In genomic region chr2:127272049-127272448, GRCm38 (mm10) we compare ENCODE assay signal across 7 mouse cellular contexts. TPM values are rescaled to one million over a fixed set of nuclear protein-coding genes. Genes with fewer than 3 reads are reported as not detected.
DNase-seq lines count a peak whose midpoint lies in the region; ATAC-seq and TF ChIP-seq lines count a peak whose summit lies in the region.
"Not testable (repeated sequence)": the region's sequence is repeated elsewhere in the genome, so short reads cannot be mapped to it uniquely, and the experiment has no call there.

No protein-coding gene starts in this region.

- H3K27me3 ChIP-seq in heart, postnatal 0 days (ENCODE audit: control insufficient read depth, insufficient read depth, low read length); hindbrain, postnatal 0 days (ENCODE audit: insufficient read depth, low read length); kidney, embryonic 16.5 days (ENCODE audit: insufficient read depth, low read length); liver, embryonic 14.5 days (ENCODE audit: control insufficient read depth, insufficient read depth, low read length); midbrain, embryonic 10.5 days (ENCODE audit: low read depth, poor library complexity, severe bottlenecking); neural tube, embryonic 15.5 days (replicated peaks): not testable (repeated sequence)

- H3K4me2 ChIP-seq in heart, postnatal 0 days (ENCODE audit: low read depth, low read length): peak overlapping the region; percentile 93
- H3K4me2 ChIP-seq in hindbrain, postnatal 0 days (ENCODE audit: low read depth, low read length): peak overlapping the region; percentile 91; the same call in 1 of the 2 replicates
- peak overlapping the region; percentile 79 for H3K4me2 ChIP-seq in kidney, embryonic 16.5 days (replicated peaks; ENCODE audit: low read depth, low read length)
- peak overlapping the region; percentile 81 for H3K4me2 ChIP-seq in liver, embryonic 14.5 days (ENCODE audit: low read depth)
- peak overlapping the region; percentile 85 for H3K4me2 ChIP-seq in neural tube, embryonic 15.5 days

- H3K9ac ChIP-seq in heart, postnatal 0 days (replicated peaks; ENCODE audit: low read depth, low read length); hindbrain, postnatal 0 days (replicated peaks; ENCODE audit: low read length); kidney, embryonic 16.5 days (replicated peaks; ENCODE audit: low read length); neural tube, embryonic 15.5 days (replicated peaks): not testable (repeated sequence)
- peak overlapping the region; percentile 82; the same call in 1 of the 2 replicates for H3K9ac ChIP-seq in liver, embryonic 14.5 days (replicated peaks)

- TF ChIP-seq EP300 in heart, postnatal 0 days (IDR thresholded peaks at IDR 0.05; ENCODE audit: low read depth); liver, embryonic 14.5 days (IDR thresholded peaks at IDR 0.05; ENCODE audit: low read depth): not testable (repeated sequence)

- peaks cover 30% of the 10 kb centered on the region for H3K4me1 ChIP-seq in heart, postnatal 0 days (ENCODE audit: control insufficient read depth, insufficient read depth)
- H3K4me1 ChIP-seq in hindbrain, postnatal 0 days (ENCODE audit: insufficient read depth, low read length); kidney, embryonic 16.5 days (ENCODE audit: insufficient read depth, low read length): not testable (repeated sequence)
- H3K4me1 ChIP-seq in liver, embryonic 14.5 days (replicated peaks; ENCODE audit: control insufficient read depth in 2 of 2, insufficient read depth in 2 of 2, low read length in 1 of 2): peaks cover 11 to 12% of the 10 kb centered on the region in 2 experiments
- peaks cover 21% of the 10 kb centered on the region for H3K4me1 ChIP-seq in midbrain, embryonic 10.5 days
- H3K4me1 ChIP-seq in neural tube, embryonic 15.5 days: peaks cover 40% of the 10 kb centered on the region

- intact Hi-C loops in gastrocnemius, adult 2 months (cut with DNase I): not testable (repeated sequence)

- not testable (repeated sequence) for H3K9me3 ChIP-seq in heart, postnatal 0 days (replicated peaks; ENCODE audit: control insufficient read depth, low read length); hindbrain, postnatal 0 days (ENCODE audit: low read length); kidney, embryonic 16.5 days (ENCODE audit: low read length); liver, embryonic 14.5 days (ENCODE audit: control insufficient read depth, low read length); midbrain, embryonic 10.5 days (replicated peaks); neural tube, embryonic 15.5 days (replicated peaks)

- not testable (repeated sequence) for TF ChIP-seq CTCF in gastrocnemius, adult 2 months (IDR thresholded peaks at IDR 0.05); heart, postnatal 0 days (IDR thresholded peaks at IDR 0.05; ENCODE audit: low read depth); hindbrain, postnatal 0 days (IDR thresholded peaks at IDR 0.05; ENCODE audit: low read depth); liver, embryonic 14.5 days (IDR thresholded peaks at IDR 0.05; ENCODE audit: low read depth)

- 86% methylated on average over 4 of the region's 4 CpGs for WGBS in heart, postnatal 0 days
- WGBS in hindbrain, postnatal 0 days: 88% methylated on average over 4 of the region's 4 CpGs
- WGBS in kidney, embryonic 16.5 days: 86% methylated on average over 4 of the region's 4 CpGs
- 68% methylated on average over 4 of the region's 4 CpGs for WGBS in liver, embryonic 14.5 days (ENCODE audit: insufficient replicate concordance)
- 89% methylated on average over 4 of the region's 4 CpGs for WGBS in midbrain, embryonic 10.5 days
- 94% methylated on average over 4 of the region's 4 CpGs for WGBS in neural tube, embryonic 15.5 days

- ATAC-seq in heart, postnatal 0 days (ENCODE audit: insufficient read depth, low read depth); hindbrain, postnatal 0 days; kidney, embryonic 16.5 days (ENCODE audit: low FRiP score, low TSS enrichment); liver, embryonic 14.5 days (ENCODE audit: insufficient read depth); neural tube, embryonic 15.5 days (ENCODE audit: low FRiP score): not testable (repeated sequence)

- H3K4me3 ChIP-seq in gastrocnemius, adult 2 months: peak overlapping the region; percentile 100
- not testable (repeated sequence) for H3K4me3 ChIP-seq in heart, postnatal 0 days (ENCODE audit: low read depth, low read length); hindbrain, postnatal 0 days (ENCODE audit: low read length); kidney, embryonic 16.5 days (ENCODE audit: low read length); neural tube, embryonic 15.5 days (replicated peaks)
- peak overlapping the region in 1 of 2 experiments; percentile 82; a peak in 2 of 4 replicates for H3K4me3 ChIP-seq in liver, embryonic 14.5 days (ENCODE audit: insufficient read depth in 1 of 2, low read depth in 2 of 2, low read length in 2 of 2)
- H3K4me3 ChIP-seq in midbrain, embryonic 10.5 days: peak overlapping the region; percentile 97; the same call in 1 of the 2 replicates

- H3K27ac ChIP-seq in gastrocnemius, adult 2 months: peak overlapping the region; percentile 99
- H3K27ac ChIP-seq in heart, postnatal 0 days (ENCODE audit: low read depth); hindbrain, postnatal 0 days; kidney, embryonic 16.5 days (ENCODE audit: low read length); liver, embryonic 14.5 days; midbrain, embryonic 10.5 days (replicated peaks); neural tube, embryonic 15.5 days (replicated peaks): not testable (repeated sequence)

- not testable (repeated sequence) for DNase-seq in gastrocnemius, adult 2 months; heart, postnatal 0 days (ENCODE audit: low spot score); hindbrain, postnatal 0 days (ENCODE audit: low spot score); liver, embryonic 14.5 days (ENCODE audit: low read depth in 3 of 3, low spot score in 3 of 3); midbrain, embryonic 10.5 days (ENCODE audit: low spot score)

- H3K36me3 ChIP-seq in heart, postnatal 0 days (replicated peaks; ENCODE audit: control insufficient read depth, insufficient read depth, low read length); hindbrain, postnatal 0 days (ENCODE audit: insufficient read depth, low read length); kidney, embryonic 16.5 days (ENCODE audit: insufficient read depth, low read length); liver, embryonic 14.5 days (replicated peaks; ENCODE audit: control insufficient read depth, insufficient read depth, low read depth); midbrain, embryonic 10.5 days; neural tube, embryonic 15.5 days: not testable (repeated sequence)

RNA-seq across cellular contexts. Expression of gene Stard7, which starts 2.0 kb away (rescaled TPM):
- total RNA-seq in gastrocnemius, adult 2 months (2021): 100 to 1,000 TPM in 1 of 2 experiments, 10 to 100 TPM in 1; 88.9 to 152 TPM
- total RNA-seq in heart, postnatal 0 days (2014; rRNA removed; ENCODE audit: low replicate concordance): 228 and 244 TPM in 2 replicates
- 109 and 123 TPM in 2 replicates for polyA plus RNA-seq in heart, postnatal 0 days (2015; fragmentation: Nextera tagmentation; extraction: Ambion mirVana)
- 142 and 146 TPM in 2 replicates for total RNA-seq in hindbrain, postnatal 0 days (2014; rRNA removed)
- polyA plus RNA-seq in hindbrain, postnatal 0 days (2015; fragmentation: Nextera tagmentation; extraction: Ambion mirVana): 92.3 and 94.3 TPM in 2 replicates
- polyA plus RNA-seq in kidney, embryonic 16.5 days (2015; fragmentation: Nextera tagmentation; extraction: Ambion mirVana): 76.1 and 84.9 TPM in 2 replicates
- polyA plus RNA-seq in liver, embryonic 14.5 days (2012; rRNA removed): 23.3 and 29.8 TPM in 2 replicates
- 42.0 and 51.9 TPM in 2 replicates for polyA plus RNA-seq in liver, embryonic 14.5 days (2014; fragmentation: Nextera tagmentation; extraction: Ambion mirVana)
- 81.9 and 86.0 TPM in 2 replicates for polyA plus RNA-seq in midbrain, embryonic 10.5 days (2016; fragmentation: Nextera tagmentation; extraction: Ambion mirVana)
- 79.6 and 83.2 TPM in 2 replicates for polyA plus RNA-seq in neural tube, embryonic 15.5 days (2015; fragmentation: Nextera tagmentation; extraction: Ambion mirVana)

RNA-seq across cellular contexts. Expression of gene Tmem127, which starts 24.3 kb away (rescaled TPM):
- 10 to 100 TPM; 21.6 to 24.3 TPM for total RNA-seq in gastrocnemius, adult 2 months (2021)
- total RNA-seq in heart, postnatal 0 days (2014; rRNA removed; ENCODE audit: low replicate concordance): 48.2 and 75.3 TPM in 2 replicates
- polyA plus RNA-seq in heart, postnatal 0 days (2015; fragmentation: Nextera tagmentation; extraction: Ambion mirVana): 21.2 and 22.1 TPM in 2 replicates
- total RNA-seq in hindbrain, postnatal 0 days (2014; rRNA removed): 169 TPM in 2 replicates
- polyA plus RNA-seq in hindbrain, postnatal 0 days (2015; fragmentation: Nextera tagmentation; extraction: Ambion mirVana): 72.1 and 76.1 TPM in 2 replicates
- polyA plus RNA-seq in kidney, embryonic 16.5 days (2015; fragmentation: Nextera tagmentation; extraction: Ambion mirVana): 29.0 and 29.5 TPM in 2 replicates
- polyA plus RNA-seq in liver, embryonic 14.5 days (2012; rRNA removed): 8.4 and 11.7 TPM in 2 replicates
- 7.4 and 9.2 TPM in 2 replicates for polyA plus RNA-seq in liver, embryonic 14.5 days (2014; fragmentation: Nextera tagmentation; extraction: Ambion mirVana)
- 25.6 and 30.1 TPM in 2 replicates for polyA plus RNA-seq in midbrain, embryonic 10.5 days (2016; fragmentation: Nextera tagmentation; extraction: Ambion mirVana)
- polyA plus RNA-seq in neural tube, embryonic 15.5 days (2015; fragmentation: Nextera tagmentation; extraction: Ambion mirVana): 53.8 and 55.6 TPM in 2 replicates

RNA-seq across cellular contexts. Expression of gene Ciao1, which starts 24.4 kb away (rescaled TPM):
- total RNA-seq in gastrocnemius, adult 2 months (2021): 10 to 100 TPM; 48.4 to 53.4 TPM
- 38.0 and 65.9 TPM in 2 replicates for total RNA-seq in heart, postnatal 0 days (2014; rRNA removed; ENCODE audit: low replicate concordance)
- polyA plus RNA-seq in heart, postnatal 0 days (2015; fragmentation: Nextera tagmentation; extraction: Ambion mirVana): 53.7 and 59.5 TPM in 2 replicates
- 53.0 and 56.1 TPM in 2 replicates for total RNA-seq in hindbrain, postnatal 0 days (2014; rRNA removed)
- polyA plus RNA-seq in hindbrain, postnatal 0 days (2015; fragmentation: Nextera tagmentation; extraction: Ambion mirVana): 30.0 and 35.3 TPM in 2 replicates
- 74.2 and 81.7 TPM in 2 replicates for polyA plus RNA-seq in kidney, embryonic 16.5 days (2015; fragmentation: Nextera tagmentation; extraction: Ambion mirVana)
- polyA plus RNA-seq in liver, embryonic 14.5 days (2012; rRNA removed): 23.2 and 29.1 TPM in 2 replicates
- 38.3 and 42.3 TPM in 2 replicates for polyA plus RNA-seq in liver, embryonic 14.5 days (2014; fragmentation: Nextera tagmentation; extraction: Ambion mirVana)
- polyA plus RNA-seq in midbrain, embryonic 10.5 days (2016; fragmentation: Nextera tagmentation; extraction: Ambion mirVana): 46.3 and 56.2 TPM in 2 replicates
- polyA plus RNA-seq in neural tube, embryonic 15.5 days (2015; fragmentation: Nextera tagmentation; extraction: Ambion mirVana): 64.6 and 68.5 TPM in 2 replicates
